Mouse (Mus musculus): ENCODE measurements around the gene Pip4k2a.

Pip4k2a gene

DNA sequence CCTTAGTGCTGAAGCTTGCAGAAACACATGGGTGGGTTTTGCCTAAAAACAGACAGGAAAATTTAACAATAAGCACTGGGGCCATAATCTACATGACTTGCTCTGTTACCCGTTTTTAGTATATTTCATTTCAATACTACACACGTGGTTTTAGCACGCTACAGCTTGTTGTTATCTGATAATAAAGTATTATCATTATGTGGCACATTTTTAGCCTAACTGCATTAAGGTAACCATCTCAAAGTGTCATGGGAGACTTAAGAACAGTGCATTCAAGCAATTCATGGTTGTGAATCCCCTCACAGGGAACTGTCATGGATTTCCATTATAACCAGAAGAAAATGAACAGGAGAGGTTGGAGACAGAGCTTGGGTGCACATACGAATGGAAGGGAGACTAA lies 43.5 kb downstream of the Pip4k2a start:
- DNase-seq: no peak

GRCm38 (mm10) chr2:18952102-18952673 lies 45.7 kb downstream of the Pip4k2a start:
- DNase-seq: peak; percentile 73

DNA sequence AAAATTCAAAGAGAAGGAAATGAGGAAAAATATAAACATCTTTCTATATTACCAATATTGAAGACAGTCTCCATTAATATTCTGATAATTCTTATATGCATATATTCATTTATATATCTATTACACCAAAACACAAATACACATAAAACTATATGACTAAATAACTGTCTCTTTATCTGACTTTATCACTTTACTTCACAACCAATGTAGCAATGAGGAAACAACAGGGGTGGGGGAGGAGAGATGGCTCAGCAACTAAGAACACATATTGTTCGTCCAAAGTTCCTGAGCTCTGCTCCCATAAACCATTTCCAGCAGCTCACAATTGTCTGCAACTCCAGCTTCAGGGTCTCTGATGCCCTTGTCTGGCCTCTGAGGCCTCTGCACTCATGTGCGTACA lies 47.2 kb downstream of the Pip4k2a start:
- DNase-seq: no peak

GRCm38 (mm10) chr2:18948741-18949140 lies 49.2 kb downstream of the Pip4k2a start:
- no peak for DNase-seq

- no peak for DNase-seq
Observed at GRCm38 (mm10) chr2:18947669-18948459, 50.1 kb downstream of the Pip4k2a start.

DNA sequence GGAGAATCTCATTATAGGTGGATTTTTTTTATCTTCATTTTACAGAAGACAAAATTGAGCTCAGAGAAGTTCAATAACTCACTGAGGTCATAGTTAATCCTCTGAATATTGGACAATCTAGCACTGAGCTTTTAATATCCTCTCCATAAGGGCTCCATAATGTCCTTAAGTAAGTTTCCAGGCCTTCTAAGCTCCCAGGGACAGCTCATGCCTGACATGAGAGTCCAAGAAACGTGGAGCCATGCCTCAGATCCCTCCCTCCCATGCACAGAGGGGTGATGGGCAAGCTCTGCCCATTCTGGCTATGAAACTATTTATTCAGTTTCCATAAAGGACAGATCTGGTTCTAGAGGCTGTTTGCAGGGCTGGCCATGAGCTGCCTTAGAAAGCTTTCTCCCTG lies 52.5 kb downstream of the Pip4k2a start:
- DNase-seq: no peak

DNA sequence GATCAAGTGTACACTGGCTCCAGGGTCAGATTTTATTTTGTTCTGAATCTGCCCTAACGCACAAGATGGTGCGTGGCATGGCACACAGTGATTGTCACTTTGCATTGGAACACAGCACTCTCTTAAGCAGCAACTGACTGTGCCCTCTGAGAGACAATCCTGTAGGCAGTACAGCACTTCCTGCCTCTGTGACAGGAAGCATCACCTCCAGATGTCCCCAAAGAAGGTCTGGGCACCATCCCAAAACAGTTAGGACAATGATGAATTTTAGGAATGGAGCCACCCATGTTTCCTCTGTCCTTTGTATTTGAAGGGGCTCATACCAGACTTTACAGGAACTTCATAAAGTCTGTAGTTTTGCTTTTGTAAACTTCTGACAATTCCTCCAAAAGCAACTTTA lies 54.0 kb downstream of the Pip4k2a start:
- peak; percentile 61 for DNase-seq

DNA sequence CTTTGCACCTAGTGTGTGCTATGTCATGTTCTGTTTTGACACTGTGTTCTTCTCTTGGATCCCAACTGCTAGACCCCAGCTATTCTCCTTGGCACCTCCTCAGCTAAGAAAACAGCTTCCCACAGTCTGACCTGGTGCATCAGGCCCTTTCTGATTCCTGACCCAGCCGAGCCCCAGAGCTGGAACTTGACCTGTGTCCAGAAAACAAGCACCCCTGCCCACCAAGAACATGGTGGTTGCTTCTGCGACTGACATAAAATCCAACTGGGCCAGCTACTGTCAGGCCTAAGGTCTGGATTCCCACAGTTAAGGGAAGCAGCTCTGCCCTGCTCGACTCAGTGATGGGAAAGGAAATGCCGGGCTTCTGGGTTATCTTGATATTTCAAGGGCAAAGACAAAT lies 54.6 kb downstream of the Pip4k2a start:
- DNase-seq: no peak

DNA sequence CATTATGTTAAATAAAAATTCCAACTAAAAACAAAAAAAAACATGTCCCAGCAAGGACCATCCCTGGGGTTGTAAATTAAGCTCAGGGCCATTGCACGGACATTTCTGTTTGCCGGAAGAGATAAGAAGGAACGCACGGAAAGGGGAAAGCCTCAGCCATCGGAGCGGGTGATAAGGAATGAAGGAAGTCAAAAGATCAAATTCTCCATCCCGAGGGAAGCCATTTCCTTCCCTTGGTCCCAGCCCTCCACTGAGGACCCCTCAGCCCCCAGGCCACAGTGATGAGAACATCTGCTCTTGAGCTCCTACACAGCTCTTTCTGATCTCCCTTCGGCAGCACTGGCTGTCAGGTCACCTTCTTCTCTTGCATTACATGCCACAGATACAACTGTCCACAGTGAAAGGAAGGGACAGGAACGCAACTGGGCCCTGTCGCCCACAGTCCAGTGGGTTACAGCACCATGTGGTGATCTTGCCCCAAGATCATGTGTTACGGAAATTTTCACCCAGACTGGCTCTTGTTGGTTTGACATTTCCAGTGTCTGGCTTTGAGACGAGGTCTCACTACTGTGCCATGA lies 57.1 kb downstream of the Pip4k2a start:
- peak; percentile 42 for DNase-seq

DNA sequence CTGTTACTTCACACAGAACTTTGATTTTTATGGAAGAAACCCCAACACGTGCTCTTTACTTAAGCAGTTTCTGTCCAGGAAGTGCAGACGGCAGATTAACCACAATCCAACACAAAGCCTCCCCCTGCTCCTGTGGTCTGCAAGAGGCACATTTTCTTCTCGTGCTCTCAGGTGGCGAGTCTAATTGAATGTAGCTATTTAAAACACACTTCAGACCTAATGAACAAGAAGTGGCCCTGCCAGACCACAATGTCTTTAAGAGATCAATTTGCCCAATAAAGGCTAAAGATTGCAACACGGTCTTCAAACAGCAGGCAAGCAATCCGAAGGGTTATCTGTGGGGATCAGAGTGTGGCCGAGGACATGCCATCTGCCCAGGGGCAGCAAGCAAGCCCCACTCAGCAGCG lies 59.0 kb downstream of the Pip4k2a start:
- no peak for DNase-seq

DNA sequence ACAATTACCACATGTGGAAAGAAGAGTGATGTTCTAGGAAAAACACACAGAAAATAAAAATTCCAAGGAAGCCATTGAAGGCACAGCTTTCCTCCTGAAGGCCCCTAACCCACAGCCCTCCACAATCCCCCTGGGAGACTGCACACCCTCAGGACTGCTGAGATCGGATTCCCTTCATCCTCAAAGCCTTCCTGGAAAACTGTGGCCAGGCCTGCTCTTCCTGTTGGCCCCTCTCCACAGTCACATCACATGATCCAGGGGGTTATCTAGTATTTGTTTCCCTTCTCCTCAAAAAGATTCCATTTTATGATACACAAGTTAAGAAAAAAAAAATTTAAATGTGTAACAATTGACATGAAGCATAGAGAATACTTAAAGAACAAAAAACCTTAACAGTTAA lies 59.7 kb downstream of the Pip4k2a start:
- DNase-seq: peak; percentile 66

DNA sequence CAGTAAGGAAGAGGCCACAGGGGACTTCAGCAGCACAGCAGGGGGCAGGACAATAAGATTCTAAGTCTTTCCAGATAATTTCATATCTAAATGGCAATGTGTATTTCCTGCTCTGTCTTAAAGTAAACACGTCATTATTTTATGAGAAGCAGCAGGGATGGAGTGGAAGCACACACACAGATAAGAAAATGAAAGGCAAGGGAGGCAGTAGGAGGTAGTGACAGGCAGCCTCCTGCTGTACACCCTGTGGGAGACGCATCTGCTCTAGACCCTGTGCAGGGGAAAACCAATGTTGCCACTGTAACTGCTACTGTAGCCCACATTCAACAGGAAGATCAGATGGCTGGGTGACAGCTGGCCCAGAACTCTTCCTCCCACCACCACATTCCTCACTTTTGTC lies 60.3 kb downstream of the Pip4k2a start:
- DNase-seq: no peak

- DNase-seq: no peak
Observed at GRCm38 (mm10) chr2:18936446-18936845, 61.5 kb downstream of the Pip4k2a start.

GRCm38 (mm10) chr2:18935581-18936027 lies 62.3 kb downstream of the Pip4k2a start:
- no peak for DNase-seq

DNA sequence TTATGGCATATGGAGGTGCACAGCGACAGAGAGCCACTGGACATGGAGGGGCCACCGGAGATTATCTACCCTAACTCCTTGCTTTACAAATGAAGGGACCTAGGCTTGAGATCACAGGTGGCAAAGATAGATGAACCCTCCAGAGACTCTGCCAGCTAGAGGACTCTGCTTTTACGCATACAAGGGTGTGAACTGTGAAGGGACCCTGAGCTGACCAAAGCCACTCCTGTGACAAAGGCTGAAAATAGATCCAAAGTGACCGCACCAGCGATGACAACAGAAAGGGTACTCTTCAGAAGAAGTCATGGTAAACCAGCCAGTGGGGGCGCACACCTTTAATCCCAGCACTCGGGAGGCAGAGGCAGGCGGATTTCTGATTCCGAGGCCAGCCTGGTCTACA lies 63.8 kb downstream of the Pip4k2a start:
- DNase-seq: no peak

- DNase-seq: no peak
Observed at GRCm38 (mm10) chr2:18933418-18933817, 64.5 kb downstream of the Pip4k2a start.

DNA sequence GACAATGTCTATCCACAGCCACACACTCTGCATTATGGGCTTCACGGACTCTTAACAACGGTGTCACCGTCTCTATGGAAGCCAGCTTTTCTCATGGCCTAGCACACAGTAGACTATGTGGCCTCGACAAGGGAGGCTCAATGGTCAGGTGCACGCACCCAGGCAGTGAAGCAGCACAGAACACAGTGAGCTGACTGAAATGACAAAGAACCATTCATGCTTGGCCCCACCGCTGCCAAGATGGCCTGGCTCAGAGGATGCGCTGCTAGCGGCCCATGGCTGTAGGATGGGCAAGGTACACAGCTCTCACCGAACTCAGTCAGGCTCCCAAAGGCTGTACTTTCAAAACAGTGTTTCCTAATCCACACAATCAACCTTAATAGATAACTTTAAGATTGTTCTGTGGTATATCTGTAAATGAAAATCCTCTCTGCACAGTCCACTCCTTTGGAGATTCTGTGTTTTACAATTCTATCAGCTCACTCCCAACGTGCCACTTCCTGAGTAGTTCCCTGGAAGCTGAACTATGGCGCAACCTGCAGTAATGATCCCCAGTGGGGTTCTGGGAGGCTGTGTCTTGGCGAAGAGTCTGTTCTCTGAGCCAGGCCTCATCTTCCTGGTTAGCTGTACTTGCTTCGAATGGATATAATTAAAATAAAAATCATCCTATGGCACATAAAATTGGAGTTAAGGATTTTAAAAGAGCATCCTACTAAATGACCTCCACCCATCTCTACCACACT lies 67.4 kb downstream of the Pip4k2a start:
- DNase-seq: no peak

DNA sequence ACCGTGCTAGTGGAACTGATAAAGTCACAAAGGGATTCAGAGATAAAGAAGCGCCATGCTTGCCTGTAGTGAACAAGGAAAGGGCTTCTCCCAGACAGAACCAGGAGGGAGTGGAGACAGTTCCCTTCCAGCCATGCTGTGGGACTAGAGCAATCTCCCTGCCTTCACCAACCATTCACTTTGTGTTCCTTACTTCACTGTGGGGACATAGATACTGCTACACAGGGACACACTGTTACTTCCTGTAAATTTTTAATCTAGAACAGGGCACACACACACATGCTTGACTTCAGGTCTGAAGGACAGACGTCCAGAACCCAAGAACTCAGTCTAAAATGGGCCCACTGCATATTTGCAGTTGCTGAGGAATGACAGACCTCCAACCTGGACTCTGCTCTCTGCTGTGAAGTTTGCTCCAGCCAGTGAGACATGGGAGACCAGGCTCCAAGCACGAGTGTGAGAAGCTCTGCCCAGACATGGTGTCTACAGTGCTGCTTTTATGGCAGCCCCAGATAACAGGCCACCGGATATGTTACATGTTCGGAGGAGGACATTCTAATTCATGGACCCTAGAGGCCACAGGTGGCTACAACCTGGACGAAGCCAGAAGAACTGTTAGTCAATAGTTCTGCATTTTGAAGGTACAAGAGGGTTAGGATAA lies 69.2 kb downstream of the Pip4k2a start:
- no peak for DNase-seq

DNA sequence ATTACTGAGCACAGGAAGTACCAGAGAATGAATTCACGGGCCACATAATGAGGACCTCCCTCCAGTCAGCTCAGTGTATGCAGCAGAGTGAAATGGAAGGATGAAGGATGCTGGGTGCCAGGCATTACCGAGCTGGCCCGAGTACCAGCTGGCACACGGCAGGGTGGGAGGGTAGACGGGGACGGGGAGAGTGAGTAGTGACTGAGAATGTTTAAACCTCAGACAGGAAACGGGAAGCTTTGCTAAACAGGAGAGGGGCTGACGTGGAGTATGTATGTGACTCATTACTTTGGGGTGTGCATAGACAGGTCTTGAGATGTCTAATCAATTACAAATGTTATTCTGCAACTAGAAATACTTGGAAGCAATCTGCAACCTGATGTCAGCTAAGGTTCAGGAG lies 69.7 kb downstream of the Pip4k2a start:
- no peak for DNase-seq

GRCm38 (mm10) chr2:18923806-18924595 lies 73.9 kb downstream of the Pip4k2a start:
- no peak for DNase-seq

DNA sequence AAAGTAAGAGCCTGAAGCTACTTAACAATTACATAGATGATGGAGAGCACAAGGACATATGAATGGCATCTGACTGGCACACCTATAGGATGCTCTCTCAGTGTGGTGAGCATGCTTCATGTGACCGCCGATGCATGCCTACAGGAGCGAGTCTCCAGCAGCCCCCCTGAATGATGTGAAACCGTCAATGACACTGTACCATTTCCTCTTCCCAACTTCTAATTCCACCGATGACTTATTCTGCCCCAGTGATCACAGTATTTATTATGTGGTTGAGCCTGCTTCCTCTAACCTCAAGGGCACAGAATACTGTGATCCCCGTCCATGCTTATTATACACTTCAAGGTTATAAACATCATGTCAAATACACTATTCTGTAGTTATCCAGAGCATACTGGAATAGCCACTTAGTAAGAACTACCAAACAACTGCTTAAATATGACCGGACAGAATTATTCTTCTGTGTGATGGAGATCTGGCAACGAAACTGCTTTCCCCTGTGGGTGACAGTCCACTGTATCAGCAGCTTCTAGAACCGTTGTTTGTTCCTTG lies 74.8 kb downstream of the Pip4k2a start:
- no peak for DNase-seq
